Comparison of ENCODE assay signal across 8 mouse cellular contexts in the genomic region with DNA sequence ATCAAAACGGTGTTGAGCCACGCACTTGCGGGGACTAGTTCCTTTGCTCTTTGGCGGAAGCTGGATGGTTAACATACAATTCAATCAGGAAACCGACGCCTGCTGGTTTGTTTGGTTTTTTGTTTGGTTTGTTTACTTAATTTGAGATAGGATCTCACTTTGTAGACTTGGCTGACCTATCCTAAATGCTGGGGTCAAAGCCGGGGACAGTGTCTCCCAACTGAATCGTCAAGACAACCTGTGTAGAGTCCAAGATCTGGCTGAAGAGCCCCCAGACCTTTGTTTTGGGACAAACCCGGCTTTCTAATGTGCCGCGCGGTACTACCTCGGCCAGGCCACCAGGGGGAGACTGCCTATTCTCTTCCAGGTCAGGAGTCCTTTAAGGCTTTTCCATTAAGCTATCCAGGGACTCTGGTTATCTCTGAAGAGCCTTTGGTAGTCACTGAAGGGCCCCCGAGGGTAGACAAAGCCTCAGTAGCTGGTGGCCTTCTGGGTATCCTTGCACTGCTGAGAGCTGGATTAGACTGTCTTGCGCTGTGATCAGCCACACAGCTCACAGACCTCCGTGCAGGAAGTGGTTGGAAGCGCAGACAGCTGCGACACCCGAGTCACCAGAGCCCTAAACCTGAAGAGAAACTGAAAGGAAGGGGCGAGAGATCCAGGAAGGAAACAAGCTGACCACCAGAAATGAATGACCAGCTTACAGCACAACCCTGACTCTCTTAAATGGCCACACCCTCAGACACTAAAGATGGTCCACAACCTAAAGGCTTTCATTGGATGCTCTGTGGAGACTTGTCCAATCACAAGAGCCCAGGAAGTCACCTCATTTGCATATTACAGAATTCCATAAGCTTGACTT. TPM values are rescaled to one million over a fixed set of nuclear protein-coding genes. Genes with fewer than 3 reads are reported as not detected.
DNase-seq lines count a peak whose midpoint lies in the region; ATAC-seq lines count a peak whose summit lies in the region.

No protein-coding gene starts in this region.

- intact Hi-C loops in heart, postnatal 14 days (cut with DNase I) = no loop called here

- no peaks in the 10 kb centered on the region for H3K79me2 ChIP-seq in macrophage (ENCODE audit: inconsistent target)

- H3K36me3 ChIP-seq in embryonic facial prominence, embryonic 15.5 days = peaks cover 21% of the 10 kb centered on the region
- peaks cover 14% of the 10 kb centered on the region for H3K36me3 ChIP-seq in macrophage (ENCODE audit: inconsistent target)

- no peak overlapping the region for H3K9ac ChIP-seq in embryonic facial prominence, embryonic 15.5 days

- H3K27ac ChIP-seq in embryonic facial prominence, embryonic 15.5 days (replicated peaks) = peak overlapping the region; percentile 44; the same call in 1 of the 2 replicates
- peak overlapping the region; percentile 86 for H3K27ac ChIP-seq in macrophage

- peak; percentile 44 to 64 for DNase-seq in adrenal gland, adult 18-20 months (ENCODE audit: low spot score in 2 of 2)
- no peak for DNase-seq in adrenal gland, adult 8-10 months
- peak; percentile 79 for DNase-seq in adrenal gland, postnatal 14 days
- peak; percentile 60 to 77 for DNase-seq in heart, postnatal 14 days
- DNase-seq in kidney, postnatal 4 days = peak; percentile 72 to 79
- DNase-seq in spleen, adult 18-20 months = peak; percentile 59 to 67

- peak overlapping the region; percentile 32 for H3K4me2 ChIP-seq in embryonic facial prominence, embryonic 15.5 days (replicated peaks)

- 0 out of 2 replicates have a peak, but pooled peaks have one; percentile 43 for ATAC-seq in embryonic facial prominence, embryonic 15.5 days (ENCODE audit: insufficient number of reproducible peaks, low FRiP score, low TSS enrichment, low read depth)

- H3K4me3 ChIP-seq in embryonic facial prominence, embryonic 15.5 days (replicated peaks) = peak overlapping the region; percentile 23
- peak overlapping the region; percentile 43 for H3K4me3 ChIP-seq in macrophage (ENCODE audit: inconsistent target)

- no peaks in the 10 kb centered on the region for H3K27me3 ChIP-seq in embryonic facial prominence, embryonic 15.5 days

- WGBS in embryonic facial prominence, embryonic 15.5 days = 32% methylated on average over 20 of the region's 20 CpGs
- under 1% methylated on average over 20 of the region's 20 CpGs for WGBS in macrophage (ENCODE audit: missing documents)

- peaks cover 5% of the 10 kb centered on the region; the same call in 1 of the 2 replicates for H3K4me1 ChIP-seq in embryonic facial prominence, embryonic 15.5 days

- H3K9me3 ChIP-seq in embryonic facial prominence, embryonic 15.5 days (replicated peaks) = no peaks in the 10 kb centered on the region

RNA-seq across cellular contexts. Expression of gene Btnl10, which starts 10.3 kb away (rescaled TPM):
- not detected for total RNA-seq in adrenal gland, adult 18-20 months (2021)
- not detected for total RNA-seq in adrenal gland, adult 8-10 months (2022)
- 0.26 and 3.4 TPM in 2 replicates for total RNA-seq in adrenal gland, postnatal 14 days (2021)
- not detected in 2 replicates for polyA plus RNA-seq in embryonic facial prominence, embryonic 15.5 days (2015; fragmentation: Nextera tagmentation; extraction: Ambion mirVana)
- not detected for total RNA-seq in heart, postnatal 14 days (2021)
- total RNA-seq in macrophage (2018; cell fraction: chromatin; rRNA removed) = not detected
- not detected for total RNA-seq in macrophage (2018; cell fraction: cytosol; rRNA removed)
- not detected for total RNA-seq in macrophage (2018; cell fraction: nucleus; rRNA removed)
- not detected in 3 replicates for polyA plus RNA-seq in macrophage (2018)

RNA-seq across cellular contexts. Expression of gene Rnf187, which starts 10.7 kb away (rescaled TPM):
- 100 to 1,000 TPM; 171 to 177 TPM for total RNA-seq in adrenal gland, adult 18-20 months (2021)
- 100 to 1,000 TPM; 179 to 200 (median 190) TPM for total RNA-seq in adrenal gland, adult 8-10 months (2022)
- total RNA-seq in adrenal gland, postnatal 14 days (2021) = 147 and 153 TPM in 2 replicates
- polyA plus RNA-seq in embryonic facial prominence, embryonic 15.5 days (2015; fragmentation: Nextera tagmentation; extraction: Ambion mirVana) = 243 and 249 TPM in 2 replicates
- 100 to 1,000 TPM; 150 to 151 TPM for total RNA-seq in heart, postnatal 14 days (2021)
- total RNA-seq in macrophage (2018; cell fraction: chromatin; rRNA removed) = 10 to 100 TPM in 17 of 26 experiments, 1 to 10 TPM in 9; 2.9 to 35.0 (median 14.9) TPM
- 100 to 1,000 TPM in 13 of 26 experiments, 10 to 100 TPM in 13; 69.7 to 129 (median 99.3) TPM for total RNA-seq in macrophage (2018; cell fraction: cytosol; rRNA removed)
- total RNA-seq in macrophage (2018; cell fraction: nucleus; rRNA removed) = 10 to 100 TPM; 18.7 to 68.4 (median 36.7) TPM
- polyA plus RNA-seq in macrophage (2018) = 45.0 to 110 TPM (median 97.1 TPM) in 3 replicates

RNA-seq across cellular contexts. Expression of gene Hist3h2ba, which starts 20.7 kb away (rescaled TPM):
- total RNA-seq in adrenal gland, adult 18-20 months (2021) = 1 to 10 TPM; 5.8 to 6.0 TPM
- 10 to 100 TPM in 2 of 4 experiments, 1 to 10 TPM in 2; 3.3 to 12.2 (median 7.8) TPM for total RNA-seq in adrenal gland, adult 8-10 months (2022)
- total RNA-seq in adrenal gland, postnatal 14 days (2021) = 16.4 and 23.5 TPM in 2 replicates
- polyA plus RNA-seq in embryonic facial prominence, embryonic 15.5 days (2015; fragmentation: Nextera tagmentation; extraction: Ambion mirVana) = 43.6 and 55.8 TPM in 2 replicates
- total RNA-seq in heart, postnatal 14 days (2021) = 10 to 100 TPM in 1 of 2 experiments, 1 to 10 TPM in 1; 3.9 to 14.1 TPM
- not detected for total RNA-seq in macrophage (2018; cell fraction: chromatin; rRNA removed)
- total RNA-seq in macrophage (2018; cell fraction: cytosol; rRNA removed) = 1 to 10 TPM in 9 of 26 experiments, under 1 TPM in 15, not detected in 2; 0.45 to 2.0 (median 0.95) TPM
- 1 to 10 TPM in 2 of 26 experiments, not detected in 24; 1.4 to 1.8 TPM for total RNA-seq in macrophage (2018; cell fraction: nucleus; rRNA removed)
- polyA plus RNA-seq in macrophage (2018) = 0.50 to 0.78 TPM in 2 of 3 replicates, not detected in the other

RNA-seq across cellular contexts. Expression of gene Zfp39, which starts 24.0 kb away (rescaled TPM):
- total RNA-seq in adrenal gland, adult 18-20 months (2021) = 1 to 10 TPM; 3.3 to 4.1 TPM
- 1 to 10 TPM; 3.8 to 6.3 (median 5.8) TPM for total RNA-seq in adrenal gland, adult 8-10 months (2022)
- 5.2 and 6.0 TPM in 2 replicates for total RNA-seq in adrenal gland, postnatal 14 days (2021)
- polyA plus RNA-seq in embryonic facial prominence, embryonic 15.5 days (2015; fragmentation: Nextera tagmentation; extraction: Ambion mirVana) = 6.7 and 8.0 TPM in 2 replicates
- 1 to 10 TPM; 3.5 to 3.9 TPM for total RNA-seq in heart, postnatal 14 days (2021)
- 1 to 10 TPM in 19 of 26 experiments, under 1 TPM in 6, not detected in 1; 0.19 to 8.3 (median 2.6) TPM for total RNA-seq in macrophage (2018; cell fraction: chromatin; rRNA removed)
- 1 to 10 TPM in 21 of 26 experiments, under 1 TPM in 5; 0.33 to 3.9 (median 2.6) TPM for total RNA-seq in macrophage (2018; cell fraction: cytosol; rRNA removed)
- total RNA-seq in macrophage (2018; cell fraction: nucleus; rRNA removed) = 1 to 10 TPM in 19 of 26 experiments, under 1 TPM in 7; 0.12 to 7.4 (median 1.6) TPM
- polyA plus RNA-seq in macrophage (2018) = 2.0 to 3.7 TPM (median 2.2 TPM) in 3 replicates

RNA-seq across cellular contexts. Expression of gene Hist3h2a, which starts 26.5 kb away (rescaled TPM):
- total RNA-seq in adrenal gland, adult 18-20 months (2021) = 10 to 100 TPM; 13.3 to 17.6 TPM
- total RNA-seq in adrenal gland, adult 8-10 months (2022) = 10 to 100 TPM; 18.8 to 28.5 (median 26.2) TPM
- total RNA-seq in adrenal gland, postnatal 14 days (2021) = 24.4 and 26.8 TPM in 2 replicates
- 37.0 and 38.3 TPM in 2 replicates for polyA plus RNA-seq in embryonic facial prominence, embryonic 15.5 days (2015; fragmentation: Nextera tagmentation; extraction: Ambion mirVana)
- 10 to 100 TPM; 22.0 to 28.0 TPM for total RNA-seq in heart, postnatal 14 days (2021)
- 100 to 1,000 TPM in 5 of 26 experiments, 10 to 100 TPM in 18, 1 to 10 TPM in 3; 6.6 to 134 (median 27.4) TPM for total RNA-seq in macrophage (2018; cell fraction: chromatin; rRNA removed)
- 10 to 100 TPM; 19.1 to 74.1 (median 48.6) TPM for total RNA-seq in macrophage (2018; cell fraction: cytosol; rRNA removed)
- total RNA-seq in macrophage (2018; cell fraction: nucleus; rRNA removed) = 100 to 1,000 TPM in 5 of 26 experiments, 10 to 100 TPM in 21; 14.1 to 225 (median 52.5) TPM
- polyA plus RNA-seq in macrophage (2018) = 16.2 to 56.9 TPM (median 24.3 TPM) in 3 replicates
